Mouse (Mus musculus) cortical plate, adult 2 months (tissue): Measurements from ENCODE around the gene Gm14214. TPM values are rescaled to one million over a fixed set of nuclear protein-coding genes. Genes with fewer than 3 reads are reported as not detected.

Experiments
- H3K27ac ChIP-seq: fragments of 200-500 bp; 2 replicates; pipeline ENCODE4 v1.5.1; 2012; ENCODE audit warnings: low read length, control low read depth, inconsistent platforms; ENCODE audit not compliant: insufficient read depth
- H3K4me1 ChIP-seq: fragments of 200-500 bp; 2 replicates; pipeline ENCODE4 v1.6.1; 2011; ENCODE audit warnings: low read length; ENCODE audit not compliant: control insufficient read depth, insufficient read depth
- H3K4me3 ChIP-seq: fragments of 200-500 bp; 2 replicates; pipeline ENCODE4 v1.5.1; 2011; ENCODE audit warnings: mild to moderate bottlenecking, low read length, control low read depth; ENCODE audit not compliant: insufficient read depth
- CTCF ChIP-seq: fragments of 200-500 bp; IDR thresholded peaks from 2 replicates; pipeline ENCODE4 v1.5.1; 2011; ENCODE audit warnings: mild to moderate bottlenecking, control low read depth, low read length; ENCODE audit not compliant: insufficient read depth; ENCODE audit errors: extremely low read depth
- POLR2A ChIP-seq: fragments of 200-500 bp; IDR thresholded peaks from 2 replicates; pipeline ENCODE4 v1.6.1; 2011; ENCODE audit warnings: mild to moderate bottlenecking, low read length, control low read depth; ENCODE audit not compliant: insufficient read depth; ENCODE audit errors: extremely low read depth
- polyA plus RNA-seq: library from polyadenylated mRNA; depleted of rRNA; stranded (reverse); fragments of >200 nt; gene quantifications from 2 replicates; pipeline ENCODE4 v1.2.3, GENCODE M21; 2012

Gene Gm14214
- polyA plus RNA-seq, 1 experiment, result not detected

- TF ChIP-seq POLR2A, result no peak
- TF ChIP-seq CTCF, result no peak
- H3K4me1 ChIP-seq, result peaks cover 3% of the 10 kb centered on the region; the same call in 1 of the 2 replicates
Measured at GRCm38 (mm10) chr2:154791661-154792642, 22.1 kb upstream of the Gm14214 start.

DNA sequence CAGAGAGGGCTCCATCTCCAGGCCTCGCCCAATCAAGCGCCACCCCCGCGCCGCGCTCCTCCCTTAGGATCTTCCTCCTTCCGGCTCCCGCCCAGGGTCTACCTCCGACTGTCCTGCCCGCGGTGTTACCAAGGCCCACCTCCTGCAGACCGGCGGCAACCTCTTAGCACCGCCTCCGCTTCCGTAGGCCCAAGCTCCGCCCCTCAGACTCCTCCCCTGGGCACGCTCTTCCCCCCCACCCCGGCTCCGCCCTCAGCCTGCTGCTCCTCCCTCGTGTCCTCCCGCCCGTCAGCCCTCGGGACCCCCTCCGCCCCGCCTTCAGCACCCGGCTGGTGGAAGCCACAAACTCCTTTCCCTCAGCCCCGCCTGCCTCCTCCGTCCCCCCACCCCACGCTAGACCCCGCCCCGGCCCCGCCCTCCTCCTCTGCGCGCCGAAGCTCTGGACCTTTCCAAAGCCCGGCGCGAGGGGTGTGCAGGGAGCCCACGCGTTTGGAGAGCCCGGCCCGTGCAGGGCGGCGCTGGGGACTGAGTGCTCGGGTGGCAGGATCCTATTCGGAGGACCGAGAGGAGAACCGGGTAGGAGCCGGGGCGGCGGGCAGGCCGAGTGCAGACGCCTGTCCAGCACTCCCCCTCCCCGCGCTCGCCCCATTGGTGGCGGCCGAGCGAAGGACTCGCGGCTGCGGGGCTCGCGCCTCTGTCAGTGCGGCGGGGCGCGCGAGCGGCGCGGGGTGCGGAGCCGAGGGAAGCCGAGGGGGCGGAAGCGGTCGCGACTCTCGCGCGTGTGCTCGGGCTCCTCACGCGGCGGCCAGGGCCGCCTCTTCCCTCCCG lies 21.0 kb upstream of the Gm14214 start, which contains the start of the genes Raly and a:
TSS of gene Raly (plus strand) at position 441 of the 828 bp plus-strand sequence.
TSS of gene a (plus strand) at position 747 of the 828 bp plus-strand sequence.
- H3K4me1 ChIP-seq, result peaks cover 3% of the 10 kb centered on the region; the same call in 1 of the 2 replicates
- TF ChIP-seq CTCF, result no peak
- peak; percentile 89 for TF ChIP-seq POLR2A
- peak within 1 kb of the TSS; percentile 98 for H3K27ac ChIP-seq
- peak within 1 kb of the TSS; percentile 41 for H3K4me3 ChIP-seq

More at GRCm38 (mm10) chr2:154791661-154792642, 22.1 kb upstream of the Gm14214 start:
- H3K27ac ChIP-seq, result peak overlapping the region; percentile 98
- H3K4me3 ChIP-seq, result peak overlapping the region; percentile 41

- Histone ChIP-seq H3K27ac (no peak overlapping the region), H3K4me1 (peaks cover 6% of the 10 kb centered on the region), H3K4me3 (peak overlapping the region; percentile 41)
- TF ChIP-seq POLR2A (no peak), CTCF (no peak)
Measured at GRCm38 (mm10) chr2:154789977-154790655, 20.3 kb upstream of the Gm14214 start.

DNA sequence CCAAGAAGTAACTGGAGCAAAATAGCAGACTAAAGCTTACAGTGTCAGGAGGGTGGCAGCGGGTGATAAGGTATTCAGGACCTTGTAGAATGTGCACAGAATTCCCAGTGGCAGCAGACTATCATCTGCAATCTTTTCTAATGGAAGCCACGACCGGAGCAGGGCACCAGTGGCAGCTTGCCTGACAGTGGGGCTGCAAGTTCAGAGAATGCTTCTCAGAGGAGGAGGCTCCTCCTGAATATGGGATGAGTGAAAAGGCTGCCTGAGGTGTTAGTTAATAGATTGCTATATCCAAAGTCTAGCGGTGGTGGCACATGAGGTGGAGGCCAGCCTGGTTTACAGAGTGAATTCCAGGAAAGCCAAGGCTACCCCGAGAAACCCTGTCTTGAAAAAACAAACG lies 19.6 kb upstream of the Gm14214 start:
- peaks cover 6% of the 10 kb centered on the region for H3K4me1 ChIP-seq
- H3K27ac ChIP-seq, result no peak overlapping the region
- TF ChIP-seq CTCF (no peak), POLR2A (no peak)
- H3K4me3 ChIP-seq, result no peak overlapping the region; the same call in 1 of the 2 replicates

DNA sequence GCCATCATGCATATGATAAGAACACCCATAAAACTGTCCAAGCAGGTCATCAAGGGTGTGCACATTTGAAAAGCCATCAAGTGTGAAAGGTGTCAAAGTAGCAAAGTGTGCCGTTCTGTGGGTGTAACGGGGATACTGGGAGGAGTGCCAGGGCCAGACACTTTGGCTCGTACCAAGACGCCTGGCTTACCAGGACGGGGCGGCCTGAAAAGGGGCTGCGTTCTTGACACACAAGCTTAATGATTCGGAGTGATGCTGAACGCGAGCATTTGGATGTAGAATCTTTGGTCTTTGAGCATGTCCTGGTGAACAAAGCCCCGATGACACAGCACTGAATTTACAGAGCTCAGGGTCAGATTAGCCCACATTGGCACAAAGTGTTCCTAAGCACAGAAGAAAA lies 16.9 kb upstream of the Gm14214 start:
- H3K4me1 ChIP-seq, result peaks cover 3% of the 10 kb centered on the region
- H3K4me3 ChIP-seq, result no peak overlapping the region
- H3K27ac ChIP-seq, result no peak overlapping the region
- TF ChIP-seq CTCF (no peak), POLR2A (no peak)

GRCm38 (mm10) chr2:154786187-154786586 lies 16.4 kb upstream of the Gm14214 start:
- Histone ChIP-seq H3K4me1 (peaks cover 3% of the 10 kb centered on the region), H3K27ac (no peak overlapping the region), H3K4me3 (no peak overlapping the region)
- TF ChIP-seq POLR2A (no peak), CTCF (no peak)

GRCm38 (mm10) chr2:154785284-154785683 lies 15.5 kb upstream of the Gm14214 start:
- Histone ChIP-seq H3K27ac (no peak overlapping the region), H3K4me1 (peaks cover 3% of the 10 kb centered on the region), H3K4me3 (no peak overlapping the region)
- TF ChIP-seq POLR2A (no peak), CTCF (no peak)

DNA sequence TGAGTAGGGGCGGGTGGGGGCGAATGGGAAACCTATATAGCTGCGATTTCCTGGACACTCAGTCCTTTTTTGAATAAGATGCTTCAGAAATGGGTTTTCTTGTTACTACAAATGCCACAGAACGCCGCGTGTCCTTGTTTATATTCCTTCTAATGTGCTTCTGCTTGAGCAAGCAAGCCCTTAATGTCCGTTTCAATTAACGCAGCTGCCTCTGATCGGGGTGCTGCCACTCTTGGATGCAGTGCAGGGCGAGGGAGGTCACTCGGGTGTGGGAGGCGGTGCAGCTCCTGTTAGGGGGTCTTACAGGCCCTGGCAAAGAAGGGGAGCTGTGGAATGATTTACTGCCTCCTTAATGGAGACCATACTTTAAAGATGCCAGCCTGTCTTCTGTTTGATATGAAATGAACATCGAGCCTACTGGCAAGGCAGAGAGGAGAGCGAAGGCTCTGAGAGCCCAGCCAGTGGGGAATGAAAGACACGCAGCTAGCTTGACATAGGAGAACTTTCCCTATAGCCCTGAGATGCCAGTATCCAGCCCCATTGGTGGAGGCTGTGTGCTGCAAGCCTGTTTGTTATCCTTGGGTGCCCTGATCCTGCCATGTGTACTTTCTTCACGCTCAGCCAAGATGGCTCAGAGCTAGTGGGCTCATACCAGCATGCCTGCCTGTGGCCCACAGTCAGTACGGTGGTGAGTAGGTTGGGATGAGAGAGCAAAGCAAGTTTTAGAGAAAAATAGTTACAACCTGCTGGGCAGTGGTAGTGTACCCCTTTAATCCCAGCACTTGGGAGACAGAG lies 13.2 kb upstream of the Gm14214 start:
- H3K4me3 ChIP-seq, result no peak overlapping the region
- peaks cover 4% of the 10 kb centered on the region for H3K4me1 ChIP-seq
- no peak overlapping the region for H3K27ac ChIP-seq
- TF ChIP-seq CTCF, result no peak
- no peak for TF ChIP-seq POLR2A

DNA sequence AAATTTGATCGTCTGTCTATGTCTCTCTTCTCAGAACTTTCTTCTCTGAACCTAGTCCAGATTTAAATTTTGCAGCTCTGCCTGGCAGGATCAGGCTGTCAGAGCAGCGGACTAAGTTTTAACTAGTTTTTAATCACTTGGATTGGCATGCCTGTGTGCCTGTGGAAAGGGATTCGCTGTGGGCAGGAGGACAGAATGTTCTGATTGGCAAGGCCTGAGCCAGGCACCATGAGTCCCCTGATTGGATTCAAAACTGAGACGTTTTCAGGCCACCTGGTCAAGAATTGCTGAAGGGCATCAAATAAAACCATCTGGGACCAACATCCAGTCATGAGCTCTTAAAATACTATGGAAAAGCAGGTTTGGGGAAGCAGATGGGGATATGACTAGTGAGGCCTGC lies 12.5 kb upstream of the Gm14214 start:
- TF ChIP-seq CTCF (no peak), POLR2A (no peak)
- Histone ChIP-seq H3K27ac (no peak overlapping the region), H3K4me1 (peaks cover 4% of the 10 kb centered on the region), H3K4me3 (no peak overlapping the region)
